Mouse (Mus musculus) adrenal gland, postnatal 25 days (tissue): ENCODE data around the gene Ndufa5. TPM values are rescaled to one million over a fixed set of nuclear protein-coding genes. Genes with fewer than 3 reads are reported as not detected.

ENCODE experiments used
- DNase-seq: peaks from one replicate; pipeline ENCODE4 v3.0.0; 2021; ENCODE audit warnings: mixed read lengths
- long read RNA-seq: library from polyadenylated mRNA; stranded (forward); transcript quantifications from one replicate; pipeline ENCODE4 v2.0.0, GENCODE M21; 2021
- total RNA-seq: library from RNA; stranded (reverse); gene quantifications from 2 replicates; pipeline ENCODE4 v1.2.3, GENCODE M21; 2021

Ndufa5 gene
- 267 and 330 TPM in 2 replicates for total RNA-seq
- long read RNA-seq, transcript Ndufa5-201 (5 exons, 875 nt): major isoform, 187 of 262 reads
- long read RNA-seq, transcript Ndufa5-202 (4 exons, 315 nt): minor isoform, 7 of 262 reads
- long read RNA-seq, partial matches to known transcripts: 64 of 262 reads
- long read RNA-seq, other reads (novel, unspliced or antisense): 3 of 262 reads

- peak; percentile 93 for DNase-seq
Observed at GRCm38 (mm10) chr6:24527155-24528063, at the start of gene Ndufa5. TSS of gene Ndufa5 (minus strand) at chr6:24528013.

- no peak for DNase-seq
Observed at GRCm38 (mm10) chr6:24573319-24573718, 45.5 kb upstream of the Ndufa5 start.

- no peak for DNase-seq
Observed at GRCm38 (mm10) chr6:24572431-24572830, 44.6 kb upstream of the Ndufa5 start.

DNA sequence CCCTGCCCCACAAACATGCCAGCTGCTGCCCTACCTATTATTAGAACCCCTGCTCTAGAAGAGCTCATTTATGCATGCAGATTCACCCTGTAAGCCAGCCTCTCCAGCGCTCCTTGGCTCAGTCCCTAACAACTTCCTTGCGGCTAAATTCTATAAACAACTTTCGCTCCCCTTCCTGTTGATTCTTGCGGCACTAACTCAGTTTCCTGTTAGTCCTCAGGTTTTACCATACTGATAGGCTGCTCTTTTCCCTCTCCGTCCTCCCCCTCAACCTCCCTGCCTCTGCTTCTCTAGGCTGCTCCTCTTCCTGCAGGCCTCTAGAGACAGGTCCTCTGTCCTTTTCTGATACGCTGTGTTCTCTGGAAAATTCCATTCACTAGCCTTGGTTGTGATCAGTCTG is 43.3 kb upstream of the Ndufa5 start:
- DNase-seq: no peak

DNA sequence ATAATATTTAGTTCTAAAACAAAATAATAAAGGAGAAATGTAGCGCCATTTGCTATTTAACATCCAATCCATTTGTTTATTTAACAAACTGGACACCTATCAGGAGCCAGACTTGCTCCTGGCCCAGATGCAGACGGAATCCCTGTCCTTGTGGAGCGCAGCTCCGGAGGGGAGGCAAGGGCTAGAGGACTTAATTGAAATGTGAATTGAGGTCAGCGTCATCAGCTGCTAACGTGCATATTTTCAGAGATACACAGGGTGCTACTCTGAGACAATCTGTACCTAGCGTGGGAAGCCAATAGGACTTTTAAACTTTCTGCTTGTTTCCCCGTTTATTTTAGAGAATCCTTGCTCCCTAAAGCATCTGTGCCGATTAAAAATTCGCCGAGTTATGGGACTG is 42.5 kb upstream of the Ndufa5 start:
- no peak for DNase-seq

DNA sequence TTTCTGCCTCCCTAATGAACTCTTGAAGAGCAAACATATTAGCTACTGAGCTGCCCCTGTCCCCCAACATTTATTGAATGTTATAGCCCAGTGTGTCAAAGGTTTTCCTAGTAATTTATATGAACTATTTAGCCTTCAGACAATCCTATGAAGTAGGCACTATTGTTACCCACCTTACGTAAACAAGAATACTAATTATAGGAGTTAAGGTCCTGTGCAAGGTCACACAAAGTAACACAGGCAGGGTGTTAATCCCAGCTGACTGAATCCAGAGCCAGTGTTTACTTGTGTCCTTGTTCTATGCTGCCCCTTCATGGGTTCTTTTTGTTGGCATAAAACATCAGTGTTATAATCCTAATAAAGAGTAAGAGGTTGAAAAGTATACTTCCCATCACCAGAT is 41.9 kb upstream of the Ndufa5 start:
- no peak for DNase-seq

DNA sequence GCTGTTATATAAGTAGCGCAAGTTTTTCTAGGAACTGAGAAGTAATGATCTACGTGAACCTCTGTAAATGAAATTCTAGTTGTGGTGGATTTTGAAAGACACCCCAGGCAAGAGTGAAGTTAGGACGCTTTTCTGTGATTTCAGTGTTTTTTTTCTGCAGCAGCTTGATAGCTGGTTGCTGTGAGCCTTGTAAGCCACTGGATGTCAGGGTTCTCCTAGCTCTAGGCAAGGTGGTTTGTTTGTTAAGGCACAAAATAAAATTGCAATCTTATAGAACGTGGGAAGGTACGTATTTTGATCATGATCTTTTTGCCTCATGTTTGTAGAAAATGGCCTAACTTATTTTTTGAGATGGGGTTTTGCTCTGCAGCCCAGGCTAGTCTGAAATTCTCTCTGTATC is 41.1 kb upstream of the Ndufa5 start:
- no peak for DNase-seq

- no peak for DNase-seq
Observed at GRCm38 (mm10) chr6:24564886-24565285, 37.1 kb upstream of the Ndufa5 start.

DNA sequence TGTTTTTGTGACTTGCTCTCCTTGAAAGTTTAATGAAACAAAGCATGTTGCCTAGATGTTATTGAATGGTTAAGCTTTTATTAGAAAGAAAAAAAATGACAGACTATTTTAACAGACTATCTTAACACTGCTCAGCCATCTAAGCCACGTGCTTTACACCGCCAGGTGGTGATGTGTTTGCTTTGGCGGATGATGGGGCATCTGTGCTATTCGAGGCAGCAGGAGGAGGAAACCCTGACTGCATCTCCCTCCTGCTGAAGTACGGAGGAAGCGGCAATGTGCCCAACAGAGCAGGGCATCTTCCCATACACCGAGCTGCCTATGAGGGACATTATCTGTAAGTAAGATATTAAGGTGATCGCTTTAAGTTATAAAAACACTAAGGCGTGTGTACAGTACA is 36.3 kb upstream of the Ndufa5 start:
- no peak for DNase-seq

DNA sequence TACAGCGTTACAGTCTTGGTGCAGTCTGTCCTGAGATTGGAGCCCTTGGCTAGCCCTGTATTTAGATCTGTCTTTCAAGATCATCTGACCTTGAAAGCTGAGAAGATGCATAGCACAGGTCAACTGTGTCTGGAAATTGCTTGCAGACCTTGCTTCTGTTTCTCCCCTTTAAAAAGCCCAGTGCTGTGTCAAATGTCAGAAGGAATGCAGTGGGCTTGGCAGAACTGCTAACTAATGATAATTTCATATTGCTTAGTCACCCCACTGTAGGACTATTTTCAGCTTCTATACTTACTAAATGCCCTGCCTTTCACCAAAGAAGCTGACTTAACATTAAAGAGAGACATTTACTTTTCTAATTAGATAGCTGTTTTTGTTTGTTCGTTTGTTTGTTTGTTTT is 27.7 kb upstream of the Ndufa5 start:
- DNase-seq: no peak

DNA sequence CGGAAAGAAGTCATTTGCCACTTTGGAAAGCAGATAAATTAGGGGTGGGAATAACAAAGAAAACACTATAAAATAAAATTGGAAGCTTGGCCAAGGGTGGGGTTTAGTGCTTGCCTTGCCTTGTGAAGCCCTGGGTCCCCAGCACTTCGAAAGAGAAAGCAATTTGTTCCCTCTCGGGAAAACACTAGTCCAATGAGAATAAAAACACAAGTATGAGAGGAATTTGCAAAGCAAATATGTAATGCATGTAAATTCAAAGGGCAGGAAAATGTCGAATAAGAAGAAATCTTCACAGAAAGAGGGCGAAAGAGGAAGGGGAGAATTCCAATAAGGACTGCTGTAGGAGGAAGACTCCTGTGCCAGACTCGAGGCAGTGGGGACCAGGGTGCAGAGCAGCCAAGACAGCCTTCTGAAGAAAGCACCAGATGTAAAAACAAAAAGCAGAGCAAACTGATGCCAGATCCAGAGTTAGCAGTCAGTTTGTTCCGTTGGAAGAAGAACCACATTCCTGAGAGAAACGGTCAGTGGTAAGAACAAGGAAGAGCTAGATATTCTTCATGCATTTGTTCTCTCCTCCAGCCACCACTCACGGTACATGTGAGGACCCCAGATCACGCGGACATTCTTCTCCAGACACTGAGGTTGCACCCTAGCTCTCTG is 26.7 kb upstream of the Ndufa5 start:
- no peak for DNase-seq

- DNase-seq: no peak
Observed at GRCm38 (mm10) chr6:24552046-24552445, 24.2 kb upstream of the Ndufa5 start.

DNA sequence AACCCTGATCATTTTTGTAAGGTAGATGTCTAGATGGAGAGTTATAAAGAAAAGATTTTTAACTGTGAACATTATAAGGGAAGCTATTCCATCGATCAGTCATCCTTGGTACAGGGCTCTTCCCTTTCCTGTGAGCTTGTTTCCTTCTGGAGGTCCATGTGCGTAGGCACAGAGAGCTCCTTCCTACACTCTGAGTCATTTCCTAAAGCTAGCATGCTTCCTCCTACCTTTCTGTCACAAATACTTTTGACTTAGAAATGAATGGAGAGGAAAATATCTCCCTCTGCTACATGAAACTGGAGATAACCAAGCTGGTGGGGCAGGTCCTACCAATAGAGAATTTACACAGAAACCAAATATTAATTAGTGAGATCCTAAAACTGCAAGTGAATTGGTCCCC is 22.0 kb upstream of the Ndufa5 start:
- no peak for DNase-seq

DNA sequence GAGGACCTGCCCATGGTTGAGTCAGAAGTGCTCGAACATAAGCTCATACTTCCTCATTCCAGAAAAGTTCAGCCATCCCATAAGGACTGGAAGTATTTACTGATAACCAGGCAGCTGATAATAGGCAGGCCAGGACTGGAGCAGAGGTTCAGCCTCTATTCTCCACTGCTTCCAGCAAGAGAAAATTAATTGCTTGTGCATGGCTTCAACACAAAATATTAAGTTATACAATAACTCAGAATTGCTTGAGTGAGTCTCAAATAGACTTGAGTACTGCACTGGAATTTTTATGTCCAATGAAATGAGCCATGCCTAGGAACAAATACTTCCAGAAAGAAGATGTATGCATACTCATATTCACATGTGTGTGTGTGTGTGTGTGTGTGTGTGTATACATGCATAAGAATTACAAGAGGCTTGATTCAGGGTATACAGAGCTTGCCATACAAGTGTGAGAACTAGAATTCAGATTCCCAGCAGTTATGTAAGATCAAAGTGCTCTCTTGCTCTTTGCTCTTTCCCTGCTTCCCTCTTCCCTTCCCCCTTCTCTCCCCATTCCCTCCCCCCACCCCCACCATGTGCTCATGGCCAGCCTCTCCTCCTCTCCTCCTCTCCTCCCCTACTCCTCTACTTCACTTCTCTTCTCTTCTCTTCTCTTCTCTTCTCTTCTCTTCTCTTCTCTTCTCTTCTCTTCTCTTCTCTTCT is 19.1 kb upstream of the Ndufa5 start:
- DNase-seq: no peak

DNA sequence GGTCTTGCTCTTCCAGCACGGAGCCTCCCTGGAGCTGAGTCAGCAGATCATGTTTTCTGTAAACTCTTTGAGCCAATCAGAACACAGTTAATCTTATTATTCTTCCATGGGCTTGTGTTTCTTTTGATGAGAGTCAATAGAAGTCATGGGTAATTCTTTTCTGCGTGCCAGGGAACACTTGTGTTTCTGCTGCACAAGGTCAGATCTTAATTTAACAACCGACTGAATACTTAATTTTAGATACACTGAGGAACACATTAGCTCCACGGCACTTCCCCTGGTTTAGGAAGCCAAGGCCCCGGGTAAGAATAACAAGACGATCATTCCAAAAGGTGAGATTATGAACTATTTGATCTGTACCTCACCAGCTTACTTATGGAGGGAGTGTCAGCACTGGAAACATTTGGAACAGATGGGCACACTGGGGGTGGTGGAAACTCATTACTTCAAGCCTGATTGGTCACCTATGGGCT is 15.3 kb upstream of the Ndufa5 start:
- no peak for DNase-seq

- DNase-seq: no peak
Observed at GRCm38 (mm10) chr6:24542393-24542792, 14.6 kb upstream of the Ndufa5 start.

DNA sequence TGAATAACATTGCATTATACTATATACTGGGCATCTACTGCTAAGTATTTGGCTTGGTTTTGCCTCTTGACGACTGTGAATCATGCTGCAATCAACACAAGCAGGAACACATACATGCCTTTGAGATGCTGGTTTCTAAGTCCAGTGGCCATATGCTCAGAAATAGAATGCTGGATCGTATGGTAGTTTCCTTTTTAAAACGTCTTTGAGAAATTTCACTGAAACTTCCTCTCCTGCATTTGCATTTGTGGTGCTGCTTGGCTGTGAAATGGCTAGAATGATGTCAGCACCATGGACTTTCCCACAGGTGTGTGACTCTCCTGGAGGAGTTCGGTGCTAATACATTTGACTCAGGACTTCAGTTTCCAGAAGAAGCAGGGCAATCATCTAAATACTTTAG is 12.3 kb upstream of the Ndufa5 start:
- no peak for DNase-seq

DNA sequence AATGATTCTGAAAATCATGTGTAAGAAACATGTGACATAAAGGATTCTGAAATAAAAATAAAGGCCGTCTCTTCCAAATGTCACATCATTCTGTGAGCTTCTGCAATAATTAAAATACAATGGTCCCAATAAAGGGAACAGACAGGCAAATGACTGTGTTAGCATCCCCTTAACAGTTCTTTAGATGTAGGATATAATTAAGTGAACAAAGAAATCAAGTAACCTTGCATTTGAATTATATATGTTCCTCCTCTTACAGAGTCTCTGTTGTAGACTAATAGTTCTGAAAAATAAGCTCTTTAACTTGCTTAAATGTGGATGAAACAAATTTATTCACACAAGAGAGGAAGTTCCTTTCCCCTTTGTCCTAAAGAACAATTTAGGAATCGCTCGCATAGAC is 10.6 kb upstream of the Ndufa5 start:
- no peak for DNase-seq

GRCm38 (mm10) chr6:24532804-24533203 is 5.0 kb upstream of the Ndufa5 start:
- DNase-seq: no peak

DNA sequence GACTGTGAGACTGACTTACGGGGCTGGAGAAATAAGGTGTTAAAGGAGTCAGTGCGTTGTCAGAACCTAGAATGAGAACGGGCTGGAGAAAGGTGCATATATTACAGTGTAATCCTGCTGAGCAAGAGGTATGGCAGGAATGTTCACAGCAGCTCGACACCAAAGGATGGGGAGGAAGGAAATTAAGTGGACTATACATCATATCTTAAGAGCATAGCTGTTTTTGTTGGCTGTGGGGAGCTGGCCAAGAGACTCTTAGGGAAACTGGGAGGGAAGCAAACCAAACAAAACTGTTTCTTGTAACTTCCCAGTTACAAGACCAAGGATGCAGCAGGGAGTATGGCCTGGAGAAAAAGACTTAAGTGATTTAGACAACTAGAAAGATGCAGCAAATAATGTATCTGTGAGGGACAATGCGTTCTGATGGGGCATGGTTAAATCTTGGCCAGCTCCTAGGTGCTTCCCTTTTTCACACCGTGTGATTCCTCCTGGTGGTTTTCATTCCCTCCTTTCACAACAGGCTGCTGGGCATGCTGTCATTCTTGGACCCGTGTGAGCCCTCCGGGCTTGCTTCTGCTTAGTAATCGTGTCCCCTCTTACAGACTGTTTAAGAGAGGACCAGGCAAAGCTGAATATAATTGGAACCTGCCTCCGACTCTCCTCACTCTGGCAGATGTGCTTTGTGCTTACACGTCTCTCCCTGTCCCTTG is 3.1 kb upstream of the Ndufa5 start:
- DNase-seq: no peak

DNA sequence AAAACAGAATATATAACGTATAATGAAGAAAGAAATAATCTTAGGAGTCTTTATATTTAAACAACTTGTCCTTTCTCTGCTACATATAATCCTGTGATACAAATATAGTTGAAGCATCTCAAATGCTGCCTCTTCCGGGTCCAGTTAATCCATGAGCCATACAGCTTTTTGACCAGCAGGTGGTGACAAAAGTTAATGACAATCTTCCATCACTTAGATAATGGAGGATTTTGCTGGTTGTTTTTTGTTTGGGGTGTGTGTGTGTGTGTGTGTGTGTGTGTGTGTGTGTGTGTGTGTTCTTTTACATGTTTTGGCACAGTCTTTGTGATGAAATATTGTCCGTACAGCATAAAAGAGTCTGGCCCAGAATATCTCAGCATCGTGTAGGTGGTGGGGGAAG is 2.4 kb upstream of the Ndufa5 start:
- DNase-seq: no peak

DNA sequence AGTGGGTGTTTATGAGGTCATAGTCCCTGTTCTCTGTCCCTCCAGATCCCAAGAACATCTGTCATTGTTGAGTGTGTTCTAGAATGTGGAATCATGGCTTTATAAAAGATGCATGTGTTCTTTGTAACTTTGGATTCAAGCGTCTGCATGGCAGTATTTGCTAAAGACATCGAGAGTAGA is 141 bp upstream of the Ndufa5 start, which contains the start of gene Asb15:
Gene Asb15 (plus strand): TSS at position 81 of the 180 bp plus-strand sequence.
- no peak for DNase-seq
